Mouse (Mus musculus) liver, postnatal 0 days (tissue): ENCODE data around the gene Ppp2r5d.

Experiments
- CTCF ChIP-seq: sonication (generic); IDR thresholded peaks from 2 replicates; pipeline ENCODE4 v1.5.1; 2016; ENCODE audit warnings: antibody characterized with exemption, low read depth
- EP300 ChIP-seq: IDR thresholded peaks from 2 replicates; pipeline ENCODE4 v1.6.1; 2016; ENCODE audit warnings: antibody characterized with exemption, low read depth, mild to moderate bottlenecking

- TF ChIP-seq CTCF = no peak
- TF ChIP-seq EP300 = no peak
These were observed 44.4 kb upstream of the Ppp2r5d start for GRCm38 (mm10) chr17:46749282-46749681.
